Mouse (Mus musculus) thymus, postnatal 14 days (tissue): Measurements from ENCODE around the gene 3110040M04Rik.
A peak's percentile ranks its signal among the peaks of the same experiment; 100 is the strongest.
"Not testable (repeated sequence)": the region's sequence is repeated elsewhere in the genome, so short reads cannot be mapped to it uniquely, and the experiment has no call there.

Experiments
- DNase-seq: peaks from one replicate; pipeline ENCODE4 v3.0.0; 2021

The 3110040M04Rik gene

DNA sequence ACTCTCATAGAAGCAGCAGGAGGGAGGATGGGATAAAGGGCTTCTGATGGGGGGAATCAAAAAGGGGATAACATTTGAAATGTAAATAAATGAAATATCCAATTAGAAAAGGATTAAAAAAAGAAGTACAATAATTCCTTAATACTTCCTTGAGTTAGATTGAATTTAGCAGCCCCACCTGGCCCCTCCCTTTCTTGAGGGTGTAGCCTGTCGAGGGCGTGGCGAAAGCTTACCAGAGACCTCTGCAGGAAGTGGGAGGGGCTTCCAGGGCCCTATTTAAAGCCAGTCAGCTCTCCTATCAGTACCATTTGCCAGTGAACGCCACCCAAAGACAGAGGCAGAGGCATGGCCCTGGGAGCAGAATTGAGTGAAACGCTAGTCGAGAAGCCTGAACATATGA, at the start of gene 3110040M04Rik:
3110040M04Rik (plus strand) TSS at position 304 of the 400 bp plus-strand sequence.
- not testable (repeated sequence) for DNase-seq

DNA sequence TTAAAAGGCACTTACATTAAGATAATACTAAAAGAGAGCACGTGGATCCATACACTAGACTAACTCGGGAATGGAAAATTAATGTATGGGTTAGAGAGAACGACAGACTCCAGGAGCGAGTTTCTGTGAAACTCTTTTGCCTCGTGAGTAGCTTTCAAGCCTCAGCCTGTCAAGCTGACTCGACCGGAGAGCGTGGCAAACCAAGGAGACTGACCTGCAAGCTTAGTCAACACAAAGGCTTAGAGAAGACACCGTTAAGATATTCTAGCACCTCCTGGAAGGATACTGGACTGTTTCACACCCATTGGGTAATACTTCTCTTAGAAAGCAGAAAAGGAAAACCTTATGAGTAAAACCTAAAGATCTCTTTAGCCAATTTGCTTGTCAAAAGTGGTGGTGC, 49.8 kb upstream of the 3110040M04Rik start:
- DNase-seq = not testable (repeated sequence)

DNA sequence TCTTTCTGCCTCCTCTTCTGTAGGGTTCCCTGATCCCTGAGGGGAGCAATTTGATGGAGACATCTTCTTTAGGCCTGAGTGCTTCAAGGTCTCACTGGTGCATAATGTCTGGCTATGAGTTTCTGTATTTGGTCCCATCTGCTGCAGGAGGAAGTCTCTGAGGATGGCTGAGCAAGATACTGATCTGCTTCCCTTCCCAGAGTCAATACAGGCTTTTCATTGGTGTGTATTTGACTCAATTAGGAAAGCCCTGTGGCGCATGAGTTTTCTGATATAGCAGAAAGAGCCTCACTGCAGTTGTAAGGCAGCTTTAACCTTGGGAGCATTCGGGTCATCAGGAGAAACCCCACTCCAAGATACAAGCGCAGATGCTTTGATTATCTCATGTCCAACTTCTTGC, 47.8 kb upstream of the 3110040M04Rik start:
- no peak for DNase-seq

DNA sequence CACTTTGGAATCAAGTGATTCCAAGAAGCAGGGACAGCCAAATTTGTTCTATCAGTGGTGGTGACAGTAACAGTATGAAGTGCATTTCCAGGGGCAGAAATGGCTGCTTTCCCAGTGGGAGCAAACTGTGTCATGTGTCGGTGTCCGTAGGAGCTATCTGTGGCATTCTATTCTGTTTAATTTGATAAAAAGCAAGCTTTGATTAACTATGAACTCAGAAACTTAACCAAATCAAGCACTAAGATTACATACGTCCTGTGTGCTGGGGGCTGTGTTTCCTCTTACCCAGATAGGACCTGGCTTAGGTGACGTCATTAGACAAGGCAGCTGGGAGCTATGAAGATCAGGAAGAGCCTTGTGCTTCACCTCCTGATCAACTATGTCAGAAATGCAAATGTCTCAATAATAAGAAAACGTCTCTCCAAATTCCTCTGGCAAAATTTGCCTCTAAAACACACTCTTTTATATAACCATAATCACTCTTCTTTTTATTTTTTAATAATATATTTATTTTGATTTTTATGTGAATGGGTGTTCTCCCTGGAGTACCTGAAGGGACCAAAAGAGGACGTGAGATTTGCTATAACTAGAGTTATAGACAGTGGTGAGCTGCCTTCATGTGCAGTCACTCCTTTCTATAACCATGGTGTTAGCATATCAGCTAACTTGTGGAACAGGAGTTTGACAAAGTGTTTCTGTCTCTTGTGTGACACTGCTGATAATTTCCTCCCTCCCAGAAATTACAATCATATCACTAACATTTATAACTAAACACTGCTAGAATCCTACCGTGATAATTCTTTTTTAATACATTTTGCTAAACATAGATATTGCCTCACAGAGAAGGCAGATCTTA, 46.9 kb upstream of the 3110040M04Rik start:
- DNase-seq = peak; percentile 11

DNA sequence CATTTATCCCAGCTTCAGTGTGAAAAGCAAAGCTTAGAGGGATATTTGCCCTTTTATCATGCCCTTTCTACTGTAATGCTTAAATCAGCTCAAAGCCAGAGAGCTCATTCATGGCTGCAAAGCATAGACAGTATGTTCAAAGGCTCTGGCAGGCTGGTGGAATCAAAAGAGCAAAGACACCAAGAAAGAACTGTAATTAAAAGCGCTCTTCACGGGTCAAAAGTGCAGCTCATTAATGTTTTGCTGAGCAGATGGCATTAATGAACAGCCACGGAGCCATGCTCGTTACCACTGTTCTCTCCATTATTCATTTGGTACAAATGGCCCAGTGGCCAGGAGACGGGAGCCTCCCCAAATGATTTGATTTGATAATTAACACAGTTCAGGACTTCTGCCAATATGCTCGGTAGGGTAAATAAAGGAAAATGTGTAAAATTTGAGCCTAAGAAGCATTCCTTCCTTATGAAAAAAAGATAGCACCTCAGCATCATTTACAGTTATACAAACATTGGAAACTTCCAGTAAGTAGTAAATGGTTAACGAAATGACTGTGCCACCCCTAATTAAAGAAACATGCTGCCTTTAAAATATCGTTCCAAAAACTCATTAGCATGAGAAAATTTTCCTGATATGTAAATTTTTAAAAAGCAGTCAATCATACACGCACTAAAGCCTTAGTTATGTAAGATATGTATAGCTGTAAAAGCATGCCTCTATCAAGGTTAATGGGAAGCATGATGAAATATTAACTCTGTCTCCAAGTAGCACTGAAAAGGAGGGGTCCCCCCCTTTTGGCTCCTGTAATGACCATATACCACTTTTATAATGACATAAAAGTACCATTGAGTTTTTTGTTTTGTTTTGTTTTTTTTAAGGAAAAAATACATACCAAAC, 45.7 kb upstream of the 3110040M04Rik start:
- DNase-seq = no peak

DNA sequence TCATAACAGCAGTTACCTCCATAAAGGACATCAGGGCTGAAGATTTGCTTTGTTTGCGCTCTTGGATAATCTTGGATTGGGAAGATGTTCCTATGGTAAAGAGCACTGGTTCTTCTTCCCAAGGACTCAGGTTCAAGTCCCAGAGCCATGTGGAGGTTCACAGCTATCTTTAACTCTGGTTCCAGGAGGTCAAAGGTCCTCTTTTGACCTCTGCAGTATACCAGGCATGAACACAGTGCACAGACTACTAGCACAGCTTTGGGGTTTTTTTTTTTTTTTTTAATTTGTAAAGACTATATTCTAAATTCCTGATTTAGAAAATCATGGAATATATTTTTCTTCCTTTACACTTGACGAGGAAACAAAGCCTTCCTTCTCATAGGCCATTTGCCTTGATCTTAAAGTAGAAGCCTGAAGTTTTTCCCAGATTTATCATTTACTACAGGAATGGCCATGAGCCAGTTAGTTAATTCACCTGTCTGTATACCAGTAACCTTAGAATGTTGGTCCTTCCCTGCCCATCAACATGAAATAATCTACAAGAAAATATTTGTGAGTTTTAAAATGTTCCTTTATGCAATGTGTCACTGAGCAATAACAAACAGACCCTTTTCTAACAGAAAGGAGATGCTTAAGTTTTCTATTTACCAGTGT, 44.9 kb upstream of the 3110040M04Rik start:
- DNase-seq = no peak

DNA sequence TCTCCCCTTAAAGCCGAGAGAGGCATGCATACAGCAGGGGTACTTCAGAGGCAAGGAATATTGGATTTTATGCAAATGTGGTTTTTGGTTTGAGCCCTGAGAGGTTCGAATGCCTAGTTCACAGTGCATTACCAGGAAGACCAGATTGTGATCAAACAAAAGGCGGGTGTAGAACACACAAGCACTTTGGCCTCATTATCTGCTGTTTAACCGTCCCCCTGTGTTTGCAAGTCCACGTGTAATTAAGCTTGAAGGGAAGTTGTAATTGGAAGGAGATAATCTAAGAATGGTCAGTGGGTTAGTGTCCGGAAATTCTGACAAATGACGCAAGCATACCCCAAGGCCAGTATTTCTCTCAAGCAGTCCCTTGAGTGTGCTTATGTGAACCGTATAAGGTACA, 37.9 kb upstream of the 3110040M04Rik start:
- DNase-seq = no peak

DNA sequence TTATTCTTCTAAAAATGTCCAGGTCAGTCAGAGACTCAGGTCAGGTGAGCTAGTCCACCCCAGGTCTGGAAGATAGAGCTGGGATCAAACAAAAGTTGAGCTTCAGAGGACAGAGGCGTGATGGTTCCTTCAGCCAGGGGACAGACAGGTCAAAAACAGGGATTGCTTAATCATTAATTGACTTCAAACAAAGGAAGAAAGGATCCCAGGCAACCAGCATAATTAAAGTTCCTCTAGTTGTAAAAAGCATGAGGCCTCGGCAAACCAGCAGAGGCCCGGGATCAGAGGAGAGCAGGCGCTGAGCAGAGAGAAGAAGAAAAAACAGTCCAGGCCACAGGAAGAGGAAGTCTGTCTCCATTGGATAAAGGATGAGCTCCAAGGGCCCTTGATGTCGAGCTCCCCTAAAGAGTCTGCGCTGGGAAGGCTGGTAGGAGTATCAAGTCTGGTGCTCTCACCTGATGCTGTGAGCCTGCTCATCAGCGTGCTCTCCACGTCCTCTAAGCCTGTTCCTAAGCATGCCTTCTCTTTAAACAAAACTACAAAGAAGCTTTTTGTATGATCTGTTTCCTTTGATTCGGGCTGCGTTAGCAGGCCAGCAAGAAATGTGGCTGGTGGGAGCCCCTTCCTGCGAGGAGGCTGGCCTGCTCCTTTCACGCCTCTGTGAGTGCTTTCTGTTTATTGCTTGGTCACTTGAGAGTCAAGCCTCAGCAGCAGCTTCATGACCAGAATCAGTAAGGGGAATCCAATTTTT, 36.4 kb upstream of the 3110040M04Rik start:
- DNase-seq = peak; percentile 10

DNA sequence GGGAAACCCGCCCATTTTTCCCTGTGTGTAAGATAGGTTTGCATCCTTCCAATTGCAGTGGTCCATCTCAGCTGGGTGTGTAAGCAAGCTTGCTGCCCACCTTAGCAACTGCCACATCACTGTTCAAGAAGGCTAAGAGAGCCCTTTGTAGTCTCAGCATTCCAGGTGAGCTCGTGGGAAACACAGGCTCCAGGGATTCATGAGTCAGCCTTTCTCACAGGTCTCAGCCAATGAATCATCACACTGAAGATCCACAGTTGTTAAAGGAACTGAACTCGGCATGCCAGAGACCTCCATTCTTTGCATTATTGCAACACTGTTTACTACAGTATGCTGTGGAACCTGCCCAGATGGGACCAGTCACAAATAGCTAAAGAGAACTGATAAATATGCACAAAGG, 35.3 kb upstream of the 3110040M04Rik start:
- DNase-seq = no peak

DNA sequence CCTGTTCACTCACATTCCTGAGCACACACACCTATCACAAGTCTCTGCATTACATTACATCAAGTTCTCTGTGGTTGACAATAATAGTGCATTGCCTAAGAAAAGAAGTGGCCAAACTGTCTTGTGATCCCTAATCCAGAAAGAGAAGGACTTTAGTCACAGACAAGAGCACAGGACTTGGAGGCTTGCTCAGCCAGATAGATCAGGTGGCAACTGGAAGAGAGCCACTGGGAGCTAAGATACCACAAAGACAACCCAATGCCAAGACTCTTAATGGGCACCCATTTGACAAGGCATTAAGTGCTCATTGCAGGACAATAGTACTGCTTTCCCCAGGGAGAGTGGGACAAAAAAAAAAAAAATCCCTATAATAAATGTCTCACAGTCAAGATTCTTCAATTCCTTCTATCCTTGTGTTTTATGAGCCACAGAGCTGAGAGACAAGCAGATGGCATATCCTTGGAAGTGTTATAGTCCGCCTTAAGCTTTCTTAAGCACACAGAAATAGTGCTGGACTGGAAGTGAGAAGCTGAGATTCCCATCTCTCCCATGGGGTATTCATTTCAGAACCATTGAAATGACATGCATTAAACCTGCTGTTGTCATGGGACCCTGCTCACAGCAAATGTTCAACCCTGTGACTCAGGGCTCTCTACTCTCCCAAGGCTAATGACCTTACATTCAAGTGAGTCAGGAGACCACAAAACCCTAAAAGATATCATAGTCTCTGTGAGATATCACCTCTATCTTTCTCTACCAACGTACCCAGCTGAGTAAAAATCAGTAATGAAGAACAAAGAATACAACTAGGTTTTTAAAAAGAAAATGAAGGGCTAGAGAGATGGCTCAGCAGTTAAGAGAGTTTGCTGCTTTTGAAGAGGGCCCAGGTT, 32.1 kb upstream of the 3110040M04Rik start:
- DNase-seq = no peak

DNA sequence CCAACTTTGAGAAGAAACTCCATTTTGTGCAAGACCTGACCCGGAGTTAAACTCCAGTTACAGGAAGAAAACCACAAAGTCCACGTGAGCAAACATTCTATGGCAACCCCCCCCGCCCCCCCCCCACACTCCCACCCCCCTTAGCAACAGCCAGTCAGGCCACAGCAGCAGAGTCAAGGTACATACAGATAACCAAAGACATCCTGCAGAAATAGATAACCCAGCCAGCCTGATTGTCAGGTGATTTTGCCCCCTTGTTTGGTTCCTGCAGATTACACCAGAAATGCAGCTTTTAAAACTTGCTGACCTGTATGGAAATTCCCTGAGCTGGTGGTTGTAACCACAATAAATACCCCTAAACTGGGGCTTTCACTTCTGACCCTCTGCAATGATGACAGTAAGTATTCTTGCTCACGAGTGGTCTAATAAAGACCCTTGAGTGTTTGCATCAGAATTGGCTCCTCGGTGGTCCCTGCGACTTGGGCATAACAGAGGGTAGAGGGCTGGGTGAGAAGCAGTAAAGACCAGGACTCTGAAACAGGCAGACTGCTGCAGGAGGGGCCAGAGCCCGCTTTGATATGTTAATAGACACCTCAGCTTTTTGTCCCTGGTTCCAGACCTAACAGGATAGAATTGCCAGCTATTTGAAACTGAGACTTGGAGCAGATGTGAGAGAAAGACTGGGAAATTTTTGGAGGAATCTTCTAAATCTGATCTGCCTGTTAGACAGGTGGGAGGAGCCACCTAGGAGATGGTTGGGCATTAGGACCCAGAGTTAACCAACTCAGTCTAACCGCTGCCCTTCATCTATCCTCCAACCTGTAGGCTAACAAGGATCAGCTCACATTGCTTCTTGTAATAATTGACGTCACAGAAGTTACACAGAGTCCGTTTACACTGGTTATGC, 26.6 kb upstream of the 3110040M04Rik start:
- peak; percentile 37 for DNase-seq

DNA sequence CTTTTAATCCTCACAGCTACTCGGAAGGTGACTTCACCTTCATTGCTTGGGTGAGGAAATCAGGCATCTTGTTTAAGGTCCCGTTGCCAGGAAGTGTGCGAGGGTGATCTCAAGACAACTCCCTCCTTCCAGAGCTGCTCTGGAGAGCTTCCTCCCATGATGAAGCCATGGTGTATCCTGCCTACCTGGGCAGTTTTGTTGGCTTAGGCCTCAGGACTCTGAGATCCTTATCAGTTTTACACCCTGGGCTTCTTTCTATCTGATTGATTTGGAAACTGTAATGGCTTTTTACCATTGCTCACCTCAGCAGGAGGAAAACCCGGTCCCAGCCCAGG, 26.0 kb upstream of the 3110040M04Rik start:
- no peak for DNase-seq

DNA sequence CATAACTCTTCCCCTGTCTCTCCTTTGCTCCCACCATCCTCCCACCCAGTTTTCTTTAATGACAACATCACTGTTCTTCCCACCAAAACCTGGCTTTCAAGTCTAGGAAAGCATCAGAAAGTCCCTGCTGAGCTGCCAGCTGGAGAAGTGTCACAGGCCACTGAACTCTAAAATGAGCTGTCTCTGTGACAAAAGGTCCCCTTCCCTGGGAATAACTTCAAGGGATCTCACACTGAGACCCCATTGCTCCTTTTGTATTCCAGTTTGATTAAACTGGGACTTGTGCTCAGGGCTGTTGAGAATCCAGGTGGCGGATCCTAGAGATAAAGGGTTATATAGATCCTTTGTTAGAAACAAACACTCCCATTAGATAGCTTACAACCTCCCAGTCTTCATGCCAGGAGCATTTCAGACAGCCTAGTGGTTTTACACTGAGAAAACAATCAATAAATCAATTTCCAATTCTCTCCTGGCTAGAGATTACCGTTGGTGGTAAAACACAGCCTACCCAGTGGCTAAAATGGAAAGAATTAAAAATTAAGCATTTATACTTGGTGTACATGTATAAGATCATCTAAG, 25.3 kb upstream of the 3110040M04Rik start:
- DNase-seq = no peak

DNA sequence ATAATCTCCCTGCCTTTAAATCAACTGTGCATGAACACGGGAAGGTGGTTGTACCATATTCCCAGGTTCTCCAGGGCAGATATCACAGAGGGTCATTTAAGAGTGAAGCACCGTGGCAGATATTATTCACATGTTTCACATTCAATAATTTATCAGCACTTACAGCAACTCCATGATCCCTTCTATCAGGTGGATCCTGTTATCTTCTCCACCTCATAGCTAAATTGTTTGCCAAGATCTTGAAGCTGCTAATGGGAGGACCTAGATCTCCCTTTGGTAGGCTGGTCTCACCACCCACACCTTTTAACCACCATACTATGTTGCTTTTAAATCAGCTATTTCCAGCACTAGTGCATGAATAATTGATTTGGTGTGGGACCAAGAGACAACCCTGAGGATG, 23.8 kb upstream of the 3110040M04Rik start:
- no peak for DNase-seq

DNA sequence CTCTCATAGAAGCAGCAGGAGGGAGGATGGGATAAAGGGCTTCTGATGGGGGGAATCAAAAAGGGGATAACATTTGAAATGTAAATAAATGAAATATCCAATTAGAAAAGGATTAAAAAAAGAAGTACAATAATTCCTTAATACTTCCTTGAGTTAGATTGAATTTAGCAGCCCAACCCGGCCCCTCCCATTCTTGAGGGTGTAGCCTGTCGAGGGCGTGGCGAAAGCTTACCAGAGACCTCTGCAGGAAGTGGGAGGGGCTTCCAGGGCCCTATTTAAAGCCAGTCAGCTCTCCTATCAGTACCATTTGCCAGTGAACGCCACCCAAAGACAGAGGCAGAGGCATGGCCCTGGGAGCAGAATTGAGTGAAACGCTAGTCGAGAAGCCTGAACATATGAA, 21.7 kb upstream of the 3110040M04Rik start, which contains the start of gene Gm47985:
Gm47985 (plus strand) TSS at position 272 of the 400 bp plus-strand sequence.
- DNase-seq = not testable (repeated sequence)

DNA sequence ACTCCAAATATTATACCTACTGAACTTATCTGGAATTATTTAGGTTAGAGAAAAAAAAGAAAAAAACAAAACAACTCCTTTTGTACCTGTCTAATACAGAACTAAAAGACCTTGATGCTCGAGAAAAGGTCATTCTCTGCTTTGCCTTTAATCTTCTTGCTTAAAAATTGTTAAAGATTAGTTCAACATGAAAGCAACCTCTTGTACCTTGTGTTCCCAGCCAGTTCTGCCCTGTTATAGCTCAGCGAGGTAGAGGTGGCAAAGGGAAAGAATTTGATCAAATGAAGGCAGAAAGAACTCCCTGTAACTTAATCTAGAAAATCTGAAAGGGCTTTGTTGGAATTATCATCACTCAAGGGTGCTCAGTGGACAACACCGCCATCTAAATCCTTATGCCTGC, 17.7 kb upstream of the 3110040M04Rik start:
- DNase-seq = not testable (repeated sequence)

DNA sequence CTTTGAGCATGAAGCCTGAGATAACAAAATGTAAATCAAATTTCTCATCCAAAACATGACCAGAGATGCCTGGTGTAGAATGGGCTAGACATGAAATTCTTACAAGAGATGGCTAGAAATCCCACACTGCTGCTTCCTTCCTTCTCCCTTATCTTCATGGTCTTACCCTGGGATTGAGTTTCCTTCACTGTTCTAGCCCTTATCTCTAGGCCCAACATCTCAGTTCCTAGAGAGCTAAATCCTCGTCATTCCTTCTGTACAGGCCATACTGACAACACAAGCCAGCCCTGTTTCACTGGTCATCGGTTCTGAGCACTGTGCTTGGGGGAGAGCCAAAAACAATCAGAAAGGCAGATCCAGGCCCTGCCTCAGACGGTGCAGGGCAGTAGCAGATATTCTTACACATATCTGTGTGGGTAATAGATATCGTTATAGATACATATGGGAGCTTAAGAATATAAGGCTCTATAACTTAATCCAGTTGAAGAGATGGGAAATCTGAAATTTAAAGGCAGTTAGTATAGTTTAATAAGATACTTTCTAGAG, 17.0 kb upstream of the 3110040M04Rik start:
- not testable (repeated sequence) for DNase-seq

DNA sequence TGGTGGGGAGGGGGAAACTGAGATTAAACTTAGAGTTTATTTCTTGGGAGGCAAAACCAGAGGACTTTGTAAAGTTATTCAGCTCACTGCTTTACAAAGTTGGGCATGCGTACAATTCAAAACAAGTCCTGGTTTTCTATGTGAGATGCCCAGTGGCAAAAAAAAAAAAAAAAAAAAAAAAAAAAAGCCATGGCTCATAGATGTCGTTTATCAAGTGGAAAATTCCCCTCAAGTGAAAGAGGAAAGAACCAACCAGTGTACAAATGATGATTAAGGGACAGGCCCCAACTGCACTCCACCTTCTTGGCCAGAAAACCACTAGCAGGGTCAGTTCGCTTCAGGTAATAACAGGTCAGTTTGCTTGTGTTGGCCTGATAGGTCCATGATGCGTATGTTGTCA, 15.5 kb upstream of the 3110040M04Rik start:
- DNase-seq = no peak

DNA sequence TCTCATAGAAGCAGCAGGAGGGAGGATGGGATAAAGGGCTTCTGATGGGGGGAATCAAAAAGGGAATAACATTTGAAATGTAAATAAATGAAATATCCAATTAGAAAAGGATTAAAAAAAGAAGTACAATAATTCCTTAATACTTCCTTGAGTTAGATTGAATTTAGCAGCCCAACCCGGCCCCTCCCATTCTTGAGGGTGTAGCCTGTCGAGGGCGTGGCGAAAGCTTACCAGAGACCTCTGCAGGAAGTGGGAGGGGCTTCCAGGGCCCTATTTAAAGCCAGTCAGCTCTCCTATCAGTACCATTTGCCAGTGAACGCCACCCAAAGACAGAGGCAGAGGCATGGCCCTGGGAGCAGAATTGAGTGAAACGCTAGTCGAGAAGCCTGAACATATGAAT, 11.8 kb upstream of the 3110040M04Rik start, which contains the start of gene Gm8947:
Gm8947 (plus strand) TSS at position 302 of the 400 bp plus-strand sequence.
- DNase-seq = not testable (repeated sequence)
